Comparison of ENCODE assay signal across 8 mouse cellular contexts in the genomic region with DNA sequence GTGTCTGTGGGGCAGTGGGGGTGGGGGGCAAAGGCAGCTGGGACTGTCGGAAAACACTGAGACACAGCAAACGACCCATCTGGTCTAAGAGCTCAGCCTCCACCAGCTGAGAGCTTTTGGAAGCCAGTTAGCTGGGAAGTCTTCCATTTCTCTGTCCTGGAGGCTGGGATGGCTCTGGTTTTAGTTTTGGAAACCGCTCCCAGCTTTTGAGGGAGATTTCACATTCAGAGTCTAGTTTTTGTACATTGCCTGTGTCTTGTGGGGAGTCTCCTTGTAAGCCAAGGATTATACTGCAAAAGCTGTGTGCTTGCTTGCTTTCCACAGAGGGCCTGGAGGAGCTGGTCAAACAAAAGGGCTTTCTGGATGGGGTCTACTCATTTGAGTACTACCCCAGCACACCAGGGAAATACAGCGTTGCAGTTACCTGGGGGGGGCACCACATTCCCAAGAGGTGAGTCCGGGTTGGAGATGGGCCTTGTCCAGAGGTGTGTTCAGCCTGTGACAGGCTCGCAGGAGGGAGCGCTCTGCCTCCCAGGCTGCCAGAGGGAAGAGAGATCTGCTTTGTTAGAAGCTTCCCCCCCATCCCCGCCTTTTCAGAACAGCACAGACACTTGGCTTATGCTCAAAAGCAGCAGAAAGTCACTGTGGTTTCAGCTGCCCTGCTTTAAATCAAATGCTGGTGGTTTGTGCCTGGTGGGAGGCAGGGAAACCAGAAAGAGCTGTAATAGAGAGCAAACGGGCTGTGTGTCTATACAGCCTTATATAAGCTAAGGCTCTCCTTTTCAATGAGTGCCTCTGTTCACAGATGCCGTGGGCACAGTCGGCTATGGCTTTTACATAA.
DNase-seq lines count a peak whose midpoint lies in the region; ATAC-seq and TF ChIP-seq lines count a peak whose summit lies in the region.

No protein-coding gene starts in this region.

- H3K36me3 ChIP-seq in G1E (replicated peaks) (no peaks in the 10 kb centered on the region), myocyte (ENCODE audit: control insufficient read depth, insufficient read depth) (peaks cover 49% of the 10 kb centered on the region)
- peaks cover 91% of the 10 kb centered on the region for H3K36me3 ChIP-seq in embryonic facial prominence, embryonic 10.5 days (replicated peaks)
- H3K36me3 ChIP-seq in hindbrain, embryonic 15.5 days = peaks cover 50% of the 10 kb centered on the region

- no peaks in the 10 kb centered on the region for H3K79me2 ChIP-seq in myocyte (ENCODE audit: control insufficient read depth, insufficient read depth)

- H3K9me3 ChIP-seq in G1E (replicated peaks) = no peaks in the 10 kb centered on the region
- H3K9me3 ChIP-seq in embryonic facial prominence, embryonic 10.5 days = no peaks in the 10 kb centered on the region
- H3K9me3 ChIP-seq in hindbrain, embryonic 15.5 days = no peaks in the 10 kb centered on the region

- intact Hi-C loops in gastrocnemius, adult 2 months (cut with DNase I) = no loop called here
- intact Hi-C loops in gastrocnemius, postnatal 36 days (cut with DNase I) = no loop called here
- intact Hi-C loops in left cerebral cortex, postnatal 14 days (cut with DNase I) = loop anchor here (5.0 kb wide), 2 partner anchors 37 to 72 kb away; a partner anchor contains a TSS

- TF ChIP-seq CTCF in gastrocnemius, adult 2 months (IDR thresholded peaks at IDR 0.05) = no peak
- TF ChIP-seq CTCF in G1E (IDR thresholded peaks at IDR 0.05; ENCODE audit: low read depth, low read length) = no peak

- peaks cover 83% of the 10 kb centered on the region for H3K4me1 ChIP-seq in G1E (ENCODE audit: insufficient read depth, low read depth, low read length)
- peaks cover 10% of the 10 kb centered on the region; the same call in 1 of the 2 replicates for H3K4me1 ChIP-seq in embryonic facial prominence, embryonic 10.5 days
- peaks cover 29% of the 10 kb centered on the region for H3K4me1 ChIP-seq in hindbrain, embryonic 15.5 days (replicated peaks)

- H3K27me3 ChIP-seq in G1E (ENCODE audit: insufficient read depth, low read length) (no peaks in the 10 kb centered on the region; the same call in 1 of the 2 replicates), myocyte (ENCODE audit: control insufficient read depth, insufficient read depth, insufficient read length) (no peaks in the 10 kb centered on the region)
- H3K27me3 ChIP-seq in embryonic facial prominence, embryonic 10.5 days (replicated peaks; ENCODE audit: low read depth, poor library complexity, severe bottlenecking) = no peaks in the 10 kb centered on the region
- H3K27me3 ChIP-seq in hindbrain, embryonic 15.5 days = no peaks in the 10 kb centered on the region

- no peak for TF ChIP-seq POLR2A in myocyte (IDR thresholded peaks at IDR 0.05; ENCODE audit: insufficient read length, low read depth)

- peak; percentile 25 for DNase-seq in gastrocnemius, adult 2 months
- DNase-seq in gastrocnemius, postnatal 36 days = no peak
- peak; percentile 43 for DNase-seq in G1E (ENCODE audit: low spot score)
- DNase-seq in embryonic facial prominence, embryonic 10.5 days (ENCODE audit: low spot score) = no peak
- DNase-seq in left cerebral cortex, postnatal 14 days (ENCODE audit: low spot score in 2 of 2) = peak; percentile 58 to 80
- DNase-seq in yolk sac, embryonic 10.5 days (ENCODE audit: low spot score) = no peak

- peak overlapping the region; percentile 24; the same call in 1 of the 2 replicates for H3K27ac ChIP-seq in gastrocnemius, adult 2 months
- H3K27ac ChIP-seq in embryonic facial prominence, embryonic 10.5 days (replicated peaks) = peak overlapping the region; percentile 66
- H3K27ac ChIP-seq in hindbrain, embryonic 15.5 days (replicated peaks) = peak overlapping the region; percentile 92

- WGBS in embryonic facial prominence, embryonic 10.5 days = 64% methylated on average over 11 of the region's 11 CpGs
- WGBS in hindbrain, embryonic 15.5 days = 37% methylated on average over 11 of the region's 11 CpGs

- H3K4me3 ChIP-seq in gastrocnemius, adult 2 months = no peak overlapping the region
- H3K4me3 ChIP-seq in G1E (ENCODE audit: low read depth, low read length) = peak overlapping the region; percentile 40; the same call in 1 of the 2 replicates
- H3K4me3 ChIP-seq in embryonic facial prominence, embryonic 10.5 days = no peak overlapping the region
- H3K4me3 ChIP-seq in hindbrain, embryonic 15.5 days = no peak overlapping the region
- no peak overlapping the region for H3K4me3 ChIP-seq in myocyte

- no peak overlapping the region for H3ac ChIP-seq in myocyte (ENCODE audit: control insufficient read depth, insufficient read length)

- peak; percentile 25 for ATAC-seq in G1E (ENCODE audit: extremely low read depth, insufficient number of reproducible peaks, low FRiP score, poor library complexity, severe bottlenecking)
- ATAC-seq in hindbrain, embryonic 15.5 days (ENCODE audit: low FRiP score, low read depth) = peak; percentile 78

- no peak overlapping the region for H3K9ac ChIP-seq in hindbrain, embryonic 15.5 days

- peak overlapping the region; percentile 21; the same call in 1 of the 2 replicates for H3K4me2 ChIP-seq in hindbrain, embryonic 15.5 days
- peak overlapping the region; percentile 38 for H3K4me2 ChIP-seq in myocyte (ENCODE audit: low read depth)

TF ChIP-seq in myocyte, 11 proteins besides CTCF, POLR2A, EP300 and RAD21:
- TF ChIP-seq MYOD1 (IDR thresholded peaks at IDR 0.05; ENCODE audit: control insufficient read depth in 1 of 3, insufficient read length in 2 of 3, low read depth in 2 of 3) (peak; percentile 79 to 93 (median 92)), TCF12 (IDR thresholded peaks at IDR 0.05; ENCODE audit: insufficient read depth, poor library complexity, severe bottlenecking) (peak; percentile 48), SRF (IDR thresholded peaks at IDR 0.05; ENCODE audit: control insufficient read depth, insufficient read length, low read depth) (no peak), MAX (IDR thresholded peaks at IDR 0.05; ENCODE audit: low read depth) (no peak), TCF3 (IDR thresholded peaks at IDR 0.05; ENCODE audit: insufficient read length, low read depth) (peak; percentile 11), USF1 (IDR thresholded peaks at IDR 0.05; ENCODE audit: low read depth) (no peak), MYOG (IDR thresholded peaks at IDR 0.05; ENCODE audit: control insufficient read depth in 1 of 3, insufficient read depth in 1 of 3, insufficient read length in 2 of 3, low read depth in 2 of 3) (peak in 1 of 3 experiments; percentile 11), REST (IDR thresholded peaks at IDR 0.05; ENCODE audit: insufficient read depth, insufficient read length) (no peak), POLR2AphosphoS2 (IDR thresholded peaks at IDR 0.05; ENCODE audit: insufficient read length, low read depth) (no peak), E2F4 (IDR thresholded peaks at IDR 0.05; ENCODE audit: insufficient read depth) (no peak), CEBPB (IDR thresholded peaks at IDR 0.05; ENCODE audit: insufficient read depth, poor library complexity, severe bottlenecking) (no peak)

Comparison
In these comparisons a context has a peak if more than half of its experiments do, and no peak if none do; other contexts are left out.
1. DNase-seq: peak in gastrocnemius, adult 2 months (single experiment), G1E (single experiment) and left cerebral cortex, postnatal 14 days (2 of 2); none in gastrocnemius, postnatal 36 days (0 of 2), embryonic facial prominence, embryonic 10.5 days (single experiment) and yolk sac, embryonic 10.5 days (single experiment).
2. H3K27ac ChIP-seq: peak in every context shown above with its lines; median percentile 92 in hindbrain, embryonic 15.5 days; 66 in embryonic facial prominence, embryonic 10.5 days; 24 in gastrocnemius, adult 2 months.